Mouse (Mus musculus) C2C12 (cell line): ENCODE measurements around the gene Aars2. TPM values are rescaled to one million over a fixed set of nuclear protein-coding genes. Genes with fewer than 3 reads are reported as not detected.

Experiments used
- H3K27me3 ChIP-seq: one replicate; pipeline ENCODE4 v1.6.1; 2011; ENCODE audit not compliant: control insufficient read depth, insufficient read depth, insufficient read length
- H3K36me3 ChIP-seq: one replicate; pipeline ENCODE4 v1.6.1; 2011; ENCODE audit not compliant: control insufficient read depth, insufficient read depth
- H3K4me3 ChIP-seq: one replicate; pipeline ENCODE4 v1.5.1; 2011; ENCODE audit warnings: mild to moderate bottlenecking, control low read depth; ENCODE audit not compliant: poor library complexity, insufficient read depth, severe bottlenecking
- H3K79me2 ChIP-seq: one replicate; pipeline ENCODE4 v1.6.1; 2011; ENCODE audit not compliant: control insufficient read depth, insufficient read depth
- H3K79me3 ChIP-seq: one replicate; pipeline ENCODE4 v1.6.1; 2011; ENCODE audit warnings: low read depth, control low read depth
- H3ac ChIP-seq: one replicate; pipeline ENCODE3; 2011; ENCODE audit warnings: low read depth; ENCODE audit not compliant: control insufficient read depth, insufficient read length
- CEBPB ChIP-seq: IDR thresholded peaks from one replicate; pipeline ENCODE4 v1.6.1; 2011; ENCODE audit warnings: low read depth, mild to moderate bottlenecking, control low read depth, moderate library complexity
- CTCF ChIP-seq: IDR thresholded peaks from one replicate; pipeline ENCODE4 v1.5.1; 2011; ENCODE audit not compliant: control insufficient read depth, insufficient read depth, insufficient read length
- FOSL1 ChIP-seq: IDR thresholded peaks from one replicate; pipeline ENCODE4 v1.8.0; 2011; ENCODE audit warnings: mild to moderate bottlenecking, low read length; ENCODE audit not compliant: poor library complexity, insufficient read depth, severe bottlenecking
- MAX ChIP-seq: IDR thresholded peaks from one replicate; pipeline ENCODE4 v1.6.1; 2011; ENCODE audit warnings: mild to moderate bottlenecking, control low read depth
- MYOD1 ChIP-seq: IDR thresholded peaks from one replicate; pipeline ENCODE4 v1.6.1; 2011; ENCODE audit warnings: low read depth; ENCODE audit not compliant: control insufficient read depth, insufficient read length
- MYOG ChIP-seq: IDR thresholded peaks from one replicate; pipeline ENCODE4 v1.6.1; 2011; ENCODE audit not compliant: control insufficient read depth, insufficient read length; ENCODE audit errors: extremely low read depth
- USF1 ChIP-seq: IDR thresholded peaks from one replicate; pipeline ENCODE4 v1.6.1; 2011; ENCODE audit warnings: low read depth, mild to moderate bottlenecking, control low read depth, moderate library complexity
- polyA plus RNA-seq: library from polyadenylated mRNA; unstranded; fragments of >200 nt; fragmentation: generic; extraction: Trizol; gene quantifications from one replicate; pipeline ENCODE4 v1.2.1, GENCODE M21; 2012; ENCODE audit warnings: missing spikeins

Aars2 gene
- polyA plus RNA-seq, 1 experiment: 14.3 TPM

GRCm38 (mm10) chr17:45545278-45545961 lies 38.8 kb downstream of the Aars2 start:
- no peak for TF ChIP-seq USF1
- TF ChIP-seq MYOG: no peak
- no peak for TF ChIP-seq MYOD1
- TF ChIP-seq CTCF: no peak
- no peak for TF ChIP-seq MAX
- no peak for TF ChIP-seq FOSL1
- no peak for TF ChIP-seq CEBPB
- H3K27me3 ChIP-seq: peaks cover 48% of the 10 kb centered on the region
- no peak overlapping the region for H3K4me3 ChIP-seq

GRCm38 (mm10) chr17:45546941-45547340 lies 40.3 kb downstream of the Aars2 start:
- Histone ChIP-seq H3K79me3 (no peaks in the 10 kb centered on the region), H3K27me3 (peaks cover 37% of the 10 kb centered on the region), H3K36me3 (no peaks in the 10 kb centered on the region), H3K79me2 (no peaks in the 10 kb centered on the region), H3ac (no peak overlapping the region), H3K4me3 (no peak overlapping the region)
- TF ChIP-seq CTCF: no peak
- TF ChIP-seq MYOD1: no peak

More at GRCm38 (mm10) chr17:45545278-45545961, 38.8 kb downstream of the Aars2 start:
- Histone ChIP-seq H3ac (no peak overlapping the region), H3K79me3 (no peaks in the 10 kb centered on the region), H3K79me2 (no peaks in the 10 kb centered on the region), H3K36me3 (no peaks in the 10 kb centered on the region)

GRCm38 (mm10) chr17:45547461-45548190 lies 41.0 kb downstream of the Aars2 start:
- H3K4me3 ChIP-seq: no peak overlapping the region
- H3ac ChIP-seq: no peak overlapping the region
- TF ChIP-seq MAX: no peak
- no peak for TF ChIP-seq MYOG
- no peak for TF ChIP-seq FOSL1
- TF ChIP-seq CEBPB: no peak
- no peak for TF ChIP-seq CTCF
- no peak for TF ChIP-seq MYOD1
- TF ChIP-seq USF1: no peak
- no peaks in the 10 kb centered on the region for H3K79me2 ChIP-seq
- H3K79me3 ChIP-seq: no peaks in the 10 kb centered on the region
- H3K36me3 ChIP-seq: no peaks in the 10 kb centered on the region
- peaks cover 37% of the 10 kb centered on the region for H3K27me3 ChIP-seq

GRCm38 (mm10) chr17:45548541-45549512 lies 42.2 kb downstream of the Aars2 start:
- Histone ChIP-seq H3K27me3 (peaks cover 30% of the 10 kb centered on the region), H3K4me3 (no peak overlapping the region), H3K79me3 (no peaks in the 10 kb centered on the region), H3ac (peak overlapping the region; percentile 24), H3K79me2 (no peaks in the 10 kb centered on the region), H3K36me3 (no peaks in the 10 kb centered on the region)
- no peak for TF ChIP-seq CEBPB
- TF ChIP-seq MAX: no peak
- TF ChIP-seq CTCF: no peak
- no peak for TF ChIP-seq MYOG
- no peak for TF ChIP-seq FOSL1
- no peak for TF ChIP-seq USF1
- TF ChIP-seq MYOD1: no peak

GRCm38 (mm10) chr17:45549617-45550181 lies 43.1 kb downstream of the Aars2 start, which contains the start of gene Tmem151b:
Gene Tmem151b (minus strand): TSS chr17:45549677.
- H3K4me3 ChIP-seq: no peak within 1 kb of the TSS
- H3ac ChIP-seq: peak within 1 kb of the TSS; percentile 24
- no peaks in the 10 kb centered on the region for H3K79me2 ChIP-seq
- H3K36me3 ChIP-seq: no peaks in the 10 kb centered on the region
- no peaks in the 10 kb centered on the region for H3K79me3 ChIP-seq
- peaks cover 26% of the 10 kb centered on the region for H3K27me3 ChIP-seq
- TF ChIP-seq CTCF: no peak
- no peak for TF ChIP-seq MYOD1
- no peak for TF ChIP-seq USF1
- TF ChIP-seq MAX: no peak
- TF ChIP-seq CEBPB: no peak
- no peak for TF ChIP-seq FOSL1
- TF ChIP-seq MYOG: no peak
